Mouse (Mus musculus) layer of hippocampus, adult 8-10 months (tissue): ENCODE measurements around the gene Fhad1. TPM values are rescaled to one million over a fixed set of nuclear protein-coding genes. Genes with fewer than 3 reads are reported as not detected.
"Not testable (repeated sequence)": the region's sequence is repeated elsewhere in the genome, so short reads cannot be mapped to it uniquely, and the experiment has no call there.

Source experiments
- DNase-seq, 2 experiments: peaks; one replicate each; pipeline ENCODE4 v3.0.0; 2022; ENCODE audit warnings: low spot score in 2 of 2
- total RNA-seq, 4 experiments: library from RNA; stranded (reverse); gene quantifications; 2 replicates each; pipeline ENCODE4 v1.2.4; 2022

The Fhad1 gene
- total RNA-seq, 4 experiments from 2014 or later: 6.9 to 10.4 (median 9.0) TPM

- DNase-seq: no peak
Observed at GRCm38 (mm10) chr4:142044452-142044851, 29.6 kb upstream of the Fhad1 start.

GRCm38 (mm10) chr4:142039662-142040353 lies 24.9 kb upstream of the Fhad1 start:
- DNase-seq: no peak

GRCm38 (mm10) chr4:142037897-142038296 lies 23.0 kb upstream of the Fhad1 start:
- no peak for DNase-seq

- DNase-seq: no peak
Observed at GRCm38 (mm10) chr4:142028533-142028932, 13.7 kb upstream of the Fhad1 start.

GRCm38 (mm10) chr4:142026965-142027364 lies 12.1 kb upstream of the Fhad1 start:
- no peak for DNase-seq

GRCm38 (mm10) chr4:142024536-142024935 lies 9.7 kb upstream of the Fhad1 start:
- DNase-seq: no peak

GRCm38 (mm10) chr4:142023166-142023565 lies 8.3 kb upstream of the Fhad1 start:
- no peak for DNase-seq

GRCm38 (mm10) chr4:142017686-142018085 lies 2.8 kb upstream of the Fhad1 start:
- DNase-seq: no peak

GRCm38 (mm10) chr4:142011236-142011635 lies 3.6 kb downstream of the Fhad1 start:
- DNase-seq: no peak

- no peak for DNase-seq
Observed at GRCm38 (mm10) chr4:142010441-142010840, 4.4 kb downstream of the Fhad1 start.

GRCm38 (mm10) chr4:142008206-142008605 lies 6.7 kb downstream of the Fhad1 start:
- no peak for DNase-seq

- no peak for DNase-seq
Observed at GRCm38 (mm10) chr4:142000581-142000980, 14.3 kb downstream of the Fhad1 start.

- no peak for DNase-seq
Observed at GRCm38 (mm10) chr4:141999494-142000074, 15.3 kb downstream of the Fhad1 start.

- DNase-seq: no peak
Observed at GRCm38 (mm10) chr4:141998282-141998821, 16.5 kb downstream of the Fhad1 start.

GRCm38 (mm10) chr4:141996880-141997279 lies 18.0 kb downstream of the Fhad1 start:
- DNase-seq: no peak

GRCm38 (mm10) chr4:141996086-141996485 lies 18.8 kb downstream of the Fhad1 start:
- DNase-seq: no peak

GRCm38 (mm10) chr4:141994062-141994471 lies 20.8 kb downstream of the Fhad1 start:
- DNase-seq: not testable (repeated sequence)

GRCm38 (mm10) chr4:141993347-141994061 lies 21.4 kb downstream of the Fhad1 start:
- no peak for DNase-seq

- DNase-seq: no peak
Observed at GRCm38 (mm10) chr4:141992530-141993204, 22.2 kb downstream of the Fhad1 start.

GRCm38 (mm10) chr4:141988178-141988577 lies 26.7 kb downstream of the Fhad1 start:
- no peak for DNase-seq

GRCm38 (mm10) chr4:141983689-141984088 lies 31.2 kb downstream of the Fhad1 start:
- DNase-seq: peak in 1 of 2 experiments; percentile 72

GRCm38 (mm10) chr4:141981475-141981874 lies 33.4 kb downstream of the Fhad1 start:
- no peak for DNase-seq
